Mouse (Mus musculus): ENCODE results near the gene Dmrtc2. TPM values are rescaled to one million over a fixed set of nuclear protein-coding genes. Genes with fewer than 3 reads are reported as not detected.

The Dmrtc2 gene
- total and polyA plus RNA-seq, 3 experiments = not detected

DNA sequence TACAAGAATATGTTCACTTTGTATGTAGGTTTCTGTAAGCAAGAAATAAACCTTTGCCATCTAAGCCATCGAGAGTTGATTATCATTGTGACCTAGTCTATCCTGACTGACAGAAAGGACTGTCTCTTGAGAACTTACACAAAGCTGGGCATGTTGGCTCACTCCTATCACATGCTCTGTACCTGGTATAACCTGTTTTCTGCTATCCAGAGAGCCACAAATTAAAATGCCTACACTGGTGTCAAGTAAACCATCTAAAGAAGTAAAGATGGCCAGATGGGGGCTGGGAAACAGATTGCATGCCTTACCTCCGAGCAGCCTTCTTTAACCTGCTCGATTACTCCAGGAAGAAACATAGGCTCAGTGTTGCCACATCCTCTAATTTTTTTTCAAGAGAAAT, 7.7 kb downstream of the Dmrtc2 start:
- Histone ChIP-seq H3K4me3 (ENCODE audit: control insufficient read depth in 1 of 2, insufficient read depth in 1 of 2, low read depth in 2 of 2, low read length in 2 of 2) (no peak overlapping the region), H3K9me3 (replicated peaks; ENCODE audit: insufficient read depth, low read length) (no peaks in the 10 kb centered on the region), H3K79me2 (ENCODE audit: control insufficient read depth, insufficient read depth, low read length, poor library complexity) (no peaks in the 10 kb centered on the region), H3K4me1 (ENCODE audit: control insufficient read depth in 1 of 2, insufficient read depth in 2 of 2, low read length in 2 of 2) (peaks cover 0 to under 1% of the 10 kb centered on the region in 2 experiments; a peak in 2 of 4 replicates), H3K27me3 (ENCODE audit: control insufficient read depth in 1 of 2, insufficient read depth in 2 of 2, low read length in 2 of 2) (peaks cover 25 to 31% of the 10 kb centered on the region in 2 experiments), H3K36me3 (ENCODE audit: control insufficient read depth in 1 of 2, insufficient read depth in 2 of 2, low read length in 2 of 2) (no peaks in the 10 kb centered on the region), H3K27ac (ENCODE audit: control insufficient read depth, low read depth, low read length) (no peak overlapping the region), H3K9ac (ENCODE audit: control insufficient read depth, low read depth, low read length, poor library complexity, severe bottlenecking) (no peak overlapping the region)
- TF ChIP-seq MAFK (IDR thresholded peaks at IDR 0.05; ENCODE audit: borderline replicate concordance, low read depth, low read length) = no peak
- DNase-seq (ENCODE audit: low read depth, low spot score) = no peak

- Histone ChIP-seq H3K4me1 (ENCODE audit: control insufficient read depth in 1 of 2, insufficient read depth in 2 of 2, low read length in 2 of 2) (peaks cover 0 to 5% of the 10 kb centered on the region in 2 experiments; a peak in 2 of 4 replicates), H3K79me2 (ENCODE audit: control insufficient read depth, insufficient read depth, low read length, poor library complexity) (peaks cover 2% of the 10 kb centered on the region), H3K36me3 (ENCODE audit: control insufficient read depth in 1 of 2, insufficient read depth in 2 of 2, low read length in 2 of 2) (no peaks in the 10 kb centered on the region), H3K27ac (ENCODE audit: control insufficient read depth, low read depth, low read length) (no peak overlapping the region), H3K4me3 (ENCODE audit: control insufficient read depth in 1 of 2, insufficient read depth in 1 of 2, low read depth in 2 of 2, low read length in 2 of 2) (no peak overlapping the region), H3K9me3 (replicated peaks; ENCODE audit: insufficient read depth, low read length) (no peaks in the 10 kb centered on the region), H3K27me3 (ENCODE audit: control insufficient read depth in 1 of 2, insufficient read depth in 2 of 2, low read length in 2 of 2) (peaks cover 20 to 28% of the 10 kb centered on the region in 2 experiments), H3K9ac (ENCODE audit: control insufficient read depth, low read depth, low read length, poor library complexity, severe bottlenecking) (no peak overlapping the region)
- TF ChIP-seq MAFK (IDR thresholded peaks at IDR 0.05; ENCODE audit: borderline replicate concordance, low read depth, low read length) (no peak), MAX (IDR thresholded peaks at IDR 0.05; ENCODE audit: low read length) (no peak), SIN3A (IDR thresholded peaks at IDR 0.05; ENCODE audit: low read length) (no peak), ZKSCAN1 (IDR thresholded peaks at IDR 0.05; ENCODE audit: low read depth, low read length) (no peak), KAT2A (conservative IDR thresholded peaks at IDR 0.05; ENCODE audit: low read depth, low read length) (no peak), E2F4 (IDR thresholded peaks at IDR 0.05; ENCODE audit: borderline replicate concordance, low read depth, low read length) (no peak), MXI1 (IDR thresholded peaks at IDR 0.05; ENCODE audit: low read depth, low read length) (no peak), MYB (IDR thresholded peaks at IDR 0.05; ENCODE audit: low read depth, low read length) (no peak), ZMIZ1 (IDR thresholded peaks at IDR 0.05; ENCODE audit: low read depth, low read length) (no peak), CHD2 (IDR thresholded peaks at IDR 0.05; ENCODE audit: low read length) (no peak), JUND (IDR thresholded peaks at IDR 0.05; ENCODE audit: low read depth, low read length) (no peak), RAD21 (IDR thresholded peaks at IDR 0.05; ENCODE audit: low read depth, low read length) (no peak), MEF2A (IDR thresholded peaks at IDR 0.05; ENCODE audit: extremely low read depth, insufficient replicate concordance, low read depth, low read length, poor library complexity, severe bottlenecking) (no peak), NELFE (IDR thresholded peaks at IDR 0.05; ENCODE audit: low read depth, low read length) (no peak), HCFC1 (IDR thresholded peaks at IDR 0.05; ENCODE audit: low read depth, low read length) (no peak), POLR2AphosphoS2 (IDR thresholded peaks at IDR 0.05; ENCODE audit: low read length) (no peak), CTCF (IDR thresholded peaks at IDR 0.05 in 2 of 3, conservative IDR thresholded peaks at IDR 0.05 in 1 of 3; ENCODE audit: control insufficient read depth in 1 of 3, insufficient read depth in 1 of 3, low read depth in 2 of 3, low read length in 3 of 3, poor library complexity in 1 of 3, severe bottlenecking in 1 of 3) (no peak), SMC3 (IDR thresholded peaks at IDR 0.05; ENCODE audit: low read depth, low read length) (no peak), TAL1 (IDR thresholded peaks at IDR 0.05; ENCODE audit: low read length) (no peak)
- no peak for DNase-seq (ENCODE audit: low read depth, low spot score)
Observed at GRCm38 (mm10) chr7:24879620-24880019, 9.8 kb downstream of the Dmrtc2 start.

All from MEL (cell line).